Mouse (Mus musculus) intestine, postnatal 0 days (tissue): ENCODE results near the gene Arhgef19. TPM values are rescaled to one million over a fixed set of nuclear protein-coding genes. Genes with fewer than 3 reads are reported as not detected.

Experiments used
- ATAC-seq: fragments of 200-750 bp; cut with Nextera tagmentation; 2 replicates; pipeline ENCODE4 v1.8.0; 2017; ENCODE audit warnings: mild to moderate bottlenecking, moderate TSS enrichment, moderate library complexity
- H3K27ac ChIP-seq: fragments of 300-500 bp; sonication (generic); 2 replicates; pipeline ENCODE4 v1.5.1; 2014; ENCODE audit warnings: mild to moderate bottlenecking, low read depth, low read length, moderate library complexity
- H3K27me3 ChIP-seq: fragments of 300-500 bp; sonication (generic); replicated peaks from 2 replicates; pipeline ENCODE4 v1.6.1; 2014; ENCODE audit warnings: low read length, mixed read lengths; ENCODE audit not compliant: control insufficient read depth, insufficient read depth
- H3K36me3 ChIP-seq: fragments of 300-500 bp; sonication (generic); 2 replicates; pipeline ENCODE4 v1.6.1; 2014; ENCODE audit warnings: mild to moderate bottlenecking, moderate library complexity; ENCODE audit not compliant: control insufficient read depth, insufficient read depth
- H3K4me1 ChIP-seq: fragments of 300-500 bp; sonication (generic); replicated peaks from 2 replicates; pipeline ENCODE4 v1.6.1; 2014; ENCODE audit warnings: antibody characterized with exemption, low read length, mixed read lengths; ENCODE audit not compliant: control insufficient read depth, insufficient read depth
- H3K4me2 ChIP-seq: fragments of 300-500 bp; sonication (generic); replicated peaks from 2 replicates; pipeline ENCODE4 v1.6.1; 2014; ENCODE audit warnings: low read depth, mild to moderate bottlenecking, moderate library complexity
- H3K4me3 ChIP-seq: fragments of 300-500 bp; sonication (generic); 2 replicates; pipeline ENCODE4 v1.5.1; 2014; ENCODE audit warnings: low read depth, low read length
- H3K9ac ChIP-seq: fragments of 300-500 bp; sonication (generic); 2 replicates; pipeline ENCODE4 v1.6.1; 2014; ENCODE audit warnings: mild to moderate bottlenecking, low read depth, low read length
- H3K9me3 ChIP-seq: fragments of 300-500 bp; sonication (generic); 2 replicates; pipeline ENCODE4 v1.6.1; 2016; ENCODE audit warnings: mixed run types; ENCODE audit not compliant: control insufficient read depth
- CTCF ChIP-seq: sonication (generic); IDR thresholded peaks from 2 replicates; pipeline ENCODE4 v1.5.1; 2016; ENCODE audit warnings: low read depth, mild to moderate bottlenecking, control low read depth, antibody characterized with exemption, moderate library complexity
- WGBS: fragments of 180-500 bp; shearing (Covaris S2); extraction: QIAGEN DNeasy Blood & Tissue Kit; methylation state at CpG from one replicate; pipeline ENCODE4 v1.1.7; 2014; 5-methylcytosine and 5-hydroxymethylcytosine counted together
- polyA plus RNA-seq: library from polyadenylated mRNA; unstranded; fragments of >200 nt; fragmentation: Nextera tagmentation; extraction: Ambion mirVana; gene quantifications from 2 replicates; pipeline ENCODE4 v1.2.1, GENCODE M21; 2015

The Arhgef19 gene
- polyA plus RNA-seq, 1 experiment from 2014 or later: 4.5 TPM

GRCm38 (mm10) chr4:141306057-141306456 is 66.8 kb downstream of the Arhgef19 start:
- no peak overlapping the region for H3K4me2 ChIP-seq
- TF ChIP-seq CTCF: no peak
- H3K27me3 ChIP-seq: no peaks in the 10 kb centered on the region; the same call in 1 of the 2 replicates
- no peak overlapping the region for H3K4me3 ChIP-seq
- peaks cover 6% of the 10 kb centered on the region; the same call in 1 of the 2 replicates for H3K36me3 ChIP-seq
- 60% methylated on average over 8 of the region's 8 CpGs for WGBS
- no peak overlapping the region for H3K9ac ChIP-seq
- H3K9me3 ChIP-seq: no peaks in the 10 kb centered on the region
- 0 out of 2 replicates have a peak overlapping the region, but pooled peaks have one; percentile 7 for H3K27ac ChIP-seq
- ATAC-seq: no peak
- peaks cover 18% of the 10 kb centered on the region for H3K4me1 ChIP-seq

Other genes with a start within 250 kb of the Arhgef19 start
- 117 and 138 TPM in 2 replicates for gene Mfap2, start 229.1 kb upstream of the Arhgef19 start, polyA plus RNA-seq
- gene Crocc, start 178.9 kb upstream of the Arhgef19 start, polyA plus RNA-seq: 1.3 and 1.5 TPM in 2 replicates
- gene Necap2, start 161.1 kb upstream of the Arhgef19 start, polyA plus RNA-seq: 103 TPM in 2 replicates
- 0.12 and 0.33 TPM in 2 replicates for gene Spata21, start 151.2 kb upstream of the Arhgef19 start, polyA plus RNA-seq
- 35.0 TPM in 2 replicates for gene Szrd1, start 99.7 kb upstream of the Arhgef19 start, polyA plus RNA-seq
- gene Fbxo42, start 91.6 kb upstream of the Arhgef19 start, polyA plus RNA-seq: 11.6 and 14.3 TPM in 2 replicates
- 0.97 and 0.98 TPM in 2 replicates for gene Rsg1, start 25.5 kb upstream of the Arhgef19 start, polyA plus RNA-seq
- 5.6 and 6.6 TPM in 2 replicates for gene Epha2, start 61.7 kb downstream of the Arhgef19 start, polyA plus RNA-seq
- 1.4 and 2.4 TPM in 2 replicates for gene Fam131c, start 128.7 kb downstream of the Arhgef19 start, polyA plus RNA-seq
- gene Clcnka, start 159.2 kb downstream of the Arhgef19 start, polyA plus RNA-seq: 0.14 TPM in 1 of 2 replicates, not detected in the other
- gene Clcnkb, start 176.5 kb downstream of the Arhgef19 start, polyA plus RNA-seq: not detected in 2 replicates
- 4.7 and 8.0 TPM in 2 replicates for gene Hspb7, start 181.3 kb downstream of the Arhgef19 start, polyA plus RNA-seq
- gene Srarp, start 196.6 kb downstream of the Arhgef19 start, polyA plus RNA-seq: not detected in 2 replicates
- 9.7 and 9.8 TPM in 2 replicates for gene Zbtb17, start 205.2 kb downstream of the Arhgef19 start, polyA plus RNA-seq